Mouse (Mus musculus) lung, embryonic 15.5 days (tissue): ENCODE data around the gene Pdcd1. TPM values are rescaled to one million over a fixed set of nuclear protein-coding genes. Genes with fewer than 3 reads are reported as not detected.
"Not testable (repeated sequence)": the region's sequence is repeated elsewhere in the genome, so short reads cannot be mapped to it uniquely, and the experiment has no call there.

ENCODE experiments used
- ATAC-seq: fragments of 200-750 bp; cut with Nextera tagmentation; 2 replicates; pipeline ENCODE4 v1.8.0; 2017; ENCODE audit warnings: moderate number of reproducible peaks, borderline replicate concordance; ENCODE audit not compliant: low FRiP score, low TSS enrichment; ENCODE audit errors: extremely low read depth
- H3K27ac ChIP-seq: fragments of 300-500 bp; sonication (generic); 2 replicates; pipeline ENCODE4 v1.5.1; 2015; ENCODE audit warnings: moderate library complexity, mild to moderate bottlenecking, inconsistent platforms
- H3K27me3 ChIP-seq: fragments of 300-500 bp; sonication (generic); 2 replicates; pipeline ENCODE4 v1.6.1; 2015; ENCODE audit warnings: inconsistent platforms
- H3K36me3 ChIP-seq: fragments of 300-500 bp; sonication (generic); 2 replicates; pipeline ENCODE4 v1.6.1; 2015; ENCODE audit warnings: inconsistent platforms
- H3K4me1 ChIP-seq: fragments of 300-500 bp; sonication (generic); 2 replicates; pipeline ENCODE4 v1.6.1; 2015; ENCODE audit warnings: inconsistent platforms
- H3K4me2 ChIP-seq: fragments of 300-500 bp; sonication (generic); 2 replicates; pipeline ENCODE4 v1.6.1; 2015; ENCODE audit warnings: inconsistent platforms, mild to moderate bottlenecking, moderate library complexity
- H3K4me3 ChIP-seq: fragments of 300-500 bp; sonication (generic); 2 replicates; pipeline ENCODE4 v1.5.1; 2015; ENCODE audit warnings: mild to moderate bottlenecking, inconsistent platforms
- H3K9ac ChIP-seq: fragments of 300-500 bp; sonication (generic); 2 replicates; pipeline ENCODE4 v1.6.1; 2015; ENCODE audit warnings: inconsistent platforms
- H3K9me3 ChIP-seq: fragments of 300-500 bp; sonication (generic); 2 replicates; pipeline ENCODE4 v1.6.1; 2016; ENCODE audit warnings: inconsistent platforms
- WGBS: fragments of 180-500 bp; shearing (Covaris S2); methylation state at CpG from one replicate; pipeline ENCODE4 v1.1.7; 2015; 5-methylcytosine and 5-hydroxymethylcytosine counted together
- polyA plus RNA-seq: library from polyadenylated mRNA; unstranded; fragments of >200 nt; fragmentation: Nextera tagmentation; extraction: Ambion mirVana; gene quantifications from 2 replicates; pipeline ENCODE4 v1.2.1, GENCODE M21; 2015

Pdcd1 gene
- polyA plus RNA-seq, 1 experiment from 2014 or later = 0.81 TPM

DNA sequence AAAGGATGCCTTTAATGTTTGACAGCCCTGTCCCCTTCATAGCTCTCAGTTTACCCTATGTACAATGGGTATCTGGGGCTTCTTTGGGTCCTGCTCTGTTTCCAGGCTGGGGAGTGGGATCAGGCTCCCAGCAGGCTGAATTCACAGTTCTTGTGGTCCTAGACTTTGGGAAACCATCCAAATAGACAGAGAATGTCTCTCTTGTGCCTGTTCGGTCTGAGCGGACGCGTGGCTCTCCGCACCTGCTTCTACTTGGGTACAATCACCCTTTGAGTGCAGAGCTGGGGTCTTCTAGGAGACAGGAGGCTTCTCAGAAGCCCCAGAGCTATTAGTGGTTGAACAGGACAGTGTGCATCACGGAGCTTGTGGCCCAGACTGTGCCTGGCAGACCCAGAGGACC is 32.2 kb downstream of the Pdcd1 start, which contains the start of gene Neu4:
Neu4 (plus strand) TSS at position 301 of the 400 bp plus-strand sequence.
- ATAC-seq = no peak
- 85% methylated on average over 6 of the region's 6 CpGs for WGBS

DNA sequence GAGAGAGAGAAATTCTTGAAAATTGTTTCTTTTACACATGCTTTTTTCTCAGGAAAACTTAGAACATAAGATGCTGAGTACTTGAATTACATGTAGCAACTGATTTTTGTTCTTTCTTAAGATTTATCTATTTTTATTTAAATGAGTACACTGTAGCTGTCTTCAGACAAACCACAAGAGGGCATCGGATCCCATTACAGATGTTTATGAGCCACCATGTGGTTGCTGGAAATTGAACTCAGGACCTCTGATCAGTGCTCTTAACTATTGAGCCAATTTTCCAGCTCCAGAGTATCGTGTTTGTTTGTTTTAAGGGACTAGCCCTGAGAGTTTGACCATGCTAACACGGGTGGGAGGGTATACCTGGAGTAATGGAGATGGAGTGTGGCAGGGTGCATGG is 40.7 kb downstream of the Pdcd1 start:
- H3K9me3 ChIP-seq = no peaks in the 10 kb centered on the region
- no peak overlapping the region for H3K9ac ChIP-seq
- no peaks in the 10 kb centered on the region for H3K36me3 ChIP-seq
- no peaks in the 10 kb centered on the region for H3K4me1 ChIP-seq
- H3K27ac ChIP-seq = no peak overlapping the region
- no peak overlapping the region for H3K4me2 ChIP-seq
- no peaks in the 10 kb centered on the region for H3K27me3 ChIP-seq
- H3K4me3 ChIP-seq = no peak overlapping the region
- 52% methylated on average over 3 of the region's 3 CpGs for WGBS
- no peak for ATAC-seq

More for the DNA sequence above, 32.2 kb downstream of the Pdcd1 start, which contains the start of gene Neu4:
- no peak within 1 kb of the TSS for H3K4me3 ChIP-seq
- H3K27me3 ChIP-seq = no peaks in the 10 kb centered on the region
- no peak within 1 kb of the TSS for H3K4me2 ChIP-seq
- no peaks in the 10 kb centered on the region for H3K9me3 ChIP-seq
- H3K36me3 ChIP-seq = no peaks in the 10 kb centered on the region
- H3K4me1 ChIP-seq = no peaks in the 10 kb centered on the region
- H3K27ac ChIP-seq = no peak within 1 kb of the TSS
- H3K9ac ChIP-seq = no peak within 1 kb of the TSS

DNA sequence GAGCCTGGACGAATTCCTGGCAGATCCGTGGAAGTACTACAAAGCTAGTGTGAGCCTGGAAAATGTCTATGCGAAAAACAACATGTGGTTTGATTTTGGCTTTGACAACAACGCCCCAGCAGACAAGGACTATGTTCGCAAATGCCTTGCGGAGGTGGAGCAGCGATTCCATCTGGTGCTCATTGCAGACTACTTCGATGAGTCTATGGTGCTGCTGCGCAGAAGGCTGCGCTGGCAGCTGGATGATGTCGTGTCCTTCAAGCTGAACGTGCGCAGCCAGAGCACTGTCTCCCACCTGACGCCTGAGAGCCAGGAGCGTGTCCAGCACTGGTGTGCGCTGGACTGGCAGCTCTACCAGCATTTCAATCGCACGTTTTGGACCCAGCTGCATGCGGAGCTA is 43.5 kb downstream of the Pdcd1 start:
- H3K27ac ChIP-seq, H3K9ac ChIP-seq, H3K27me3 ChIP-seq, ATAC-seq, H3K4me2 ChIP-seq, H3K4me3 ChIP-seq, H3K36me3 ChIP-seq, H3K4me1 ChIP-seq, H3K9me3 ChIP-seq: not testable (repeated sequence)
- WGBS = 84% methylated on average over 16 of the region's 19 CpGs

DNA sequence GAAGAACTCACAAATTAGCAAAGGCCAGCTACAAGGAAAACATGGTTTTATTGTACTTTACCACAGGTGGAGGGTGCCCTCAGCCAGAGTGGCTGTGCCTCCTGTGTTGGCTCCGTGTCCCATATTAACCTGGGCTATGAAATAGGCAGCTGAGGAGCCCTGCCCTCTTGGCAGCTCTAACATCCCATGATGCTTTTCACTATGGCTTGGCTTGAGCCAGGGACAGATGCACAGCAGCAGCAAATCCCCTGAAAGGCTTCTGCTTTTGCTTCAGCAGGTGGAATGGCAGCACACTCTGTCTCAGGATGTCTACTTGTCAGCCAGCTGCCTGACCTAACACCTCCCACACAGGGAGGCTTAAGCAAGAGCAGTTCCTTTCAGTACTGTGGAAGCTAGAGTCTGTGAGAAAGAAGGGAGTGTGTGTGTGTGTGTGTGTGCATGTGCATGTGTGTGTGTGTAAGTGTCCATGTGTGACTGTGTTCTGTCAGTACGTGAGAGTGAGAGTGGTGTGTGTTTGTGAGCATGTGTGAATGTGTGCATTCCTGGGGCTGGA is 46.3 kb downstream of the Pdcd1 start:
- H3K4me1 ChIP-seq, H3K27ac ChIP-seq, H3K4me3 ChIP-seq, H3K9me3 ChIP-seq, H3K9ac ChIP-seq, H3K36me3 ChIP-seq, H3K4me2 ChIP-seq, ATAC-seq, H3K27me3 ChIP-seq: not testable (repeated sequence)
- 66% methylated on average over 2 of the region's 2 CpGs for WGBS

DNA sequence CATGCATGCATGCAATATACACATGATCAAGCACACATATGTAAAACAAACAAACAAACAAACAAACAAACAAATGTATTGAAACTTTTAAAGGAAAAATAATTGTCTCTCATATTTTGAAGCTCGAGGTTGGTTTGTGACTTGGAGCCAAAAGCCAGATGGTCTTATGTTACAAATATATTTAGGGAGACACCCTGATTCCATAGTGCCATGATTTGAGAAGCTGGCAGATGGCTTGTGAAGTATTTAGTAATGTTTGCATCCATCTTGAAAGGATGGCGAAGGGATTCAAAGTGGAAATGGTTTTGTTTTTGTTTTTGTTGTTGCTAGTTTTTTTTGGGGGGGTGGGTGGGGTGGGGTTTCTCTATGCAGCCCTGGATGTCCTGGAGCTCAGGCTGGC is 51.3 kb downstream of the Pdcd1 start:
- no peak overlapping the region for H3K27ac ChIP-seq
- no peaks in the 10 kb centered on the region for H3K36me3 ChIP-seq
- H3K27me3 ChIP-seq = no peaks in the 10 kb centered on the region
- H3K4me1 ChIP-seq = no peaks in the 10 kb centered on the region
- no peak overlapping the region for H3K4me2 ChIP-seq
- ATAC-seq = no peak
- H3K4me3 ChIP-seq = no peak overlapping the region
- no peak overlapping the region for H3K9ac ChIP-seq
- no peaks in the 10 kb centered on the region for H3K9me3 ChIP-seq
- WGBS = 74% methylated on average over 2 of the region's 2 CpGs

DNA sequence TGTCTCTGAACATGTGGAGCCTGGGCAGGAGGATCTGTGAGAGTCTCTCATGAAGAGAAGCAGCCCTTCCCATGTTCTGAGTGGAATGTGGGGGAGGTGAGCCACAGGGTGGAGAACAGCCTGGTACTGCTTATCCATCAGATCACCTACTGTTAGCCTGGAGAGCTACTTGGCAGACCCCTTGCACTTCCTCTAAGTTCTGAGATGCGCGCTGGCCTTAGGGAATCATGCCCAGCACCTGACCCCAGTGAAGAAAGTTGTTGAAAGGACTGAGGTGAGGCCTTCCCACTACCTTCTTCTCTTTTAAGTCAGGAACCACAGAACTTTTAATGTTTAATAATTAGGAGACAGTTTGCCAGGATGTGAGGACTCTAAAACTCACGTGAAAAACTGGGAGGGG is 60.9 kb downstream of the Pdcd1 start:
- H3K27me3 ChIP-seq, H3K36me3 ChIP-seq, H3K9ac ChIP-seq, H3K4me1 ChIP-seq, H3K4me2 ChIP-seq, ATAC-seq, H3K27ac ChIP-seq, H3K9me3 ChIP-seq, H3K4me3 ChIP-seq: not testable (repeated sequence)
- 73% methylated on average over 3 of the region's 3 CpGs for WGBS

DNA sequence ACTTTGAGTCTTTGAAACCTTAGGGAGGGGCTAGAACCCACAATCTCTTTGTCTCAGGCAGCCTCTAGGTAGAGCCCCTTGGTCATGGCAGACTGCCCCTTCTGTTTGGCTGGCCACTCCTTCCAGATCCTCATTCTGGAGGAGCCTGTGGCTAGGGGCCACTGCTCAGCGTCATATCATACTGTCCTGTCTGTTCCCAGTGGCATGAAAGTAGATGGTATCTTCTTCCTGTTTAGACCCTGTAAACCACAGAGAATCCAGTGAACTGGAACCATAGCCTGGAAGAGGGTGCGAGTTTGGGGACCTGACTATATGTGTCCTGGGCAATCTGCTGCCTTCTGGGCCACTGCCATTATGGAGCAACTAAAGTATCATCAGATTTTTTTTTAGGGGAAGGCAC is 61.3 kb downstream of the Pdcd1 start:
- H3K27me3 ChIP-seq, H3K4me3 ChIP-seq, H3K9ac ChIP-seq, H3K36me3 ChIP-seq, H3K4me2 ChIP-seq, ATAC-seq, H3K27ac ChIP-seq, H3K4me1 ChIP-seq, H3K9me3 ChIP-seq: not testable (repeated sequence)
- 70% methylated on average over 2 of the region's 2 CpGs for WGBS

DNA sequence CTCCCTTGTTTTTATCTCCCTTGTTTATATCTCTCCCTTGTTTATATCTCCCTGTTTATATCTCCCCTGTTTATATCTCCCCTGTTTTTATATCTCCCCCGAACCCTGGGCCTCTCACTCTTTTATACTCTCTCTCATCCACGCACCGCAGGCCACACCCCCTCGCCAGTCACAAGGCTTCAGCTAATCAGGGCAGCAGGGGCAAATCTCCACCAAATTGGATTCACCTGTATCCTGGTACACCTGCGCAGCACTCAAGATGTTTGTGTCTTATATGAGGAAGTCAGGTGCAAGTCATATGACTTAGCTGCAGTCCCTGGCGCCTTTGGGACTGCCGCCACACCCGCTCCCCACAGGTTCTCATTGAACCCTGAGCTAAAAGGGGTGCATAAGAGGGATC is 62.1 kb downstream of the Pdcd1 start, which contains the start of gene Gal3st2c:
Gal3st2c (plus strand) TSS at position 301 of the 400 bp plus-strand sequence.
- not testable (repeated sequence) for H3K9me3 ChIP-seq

DNA sequence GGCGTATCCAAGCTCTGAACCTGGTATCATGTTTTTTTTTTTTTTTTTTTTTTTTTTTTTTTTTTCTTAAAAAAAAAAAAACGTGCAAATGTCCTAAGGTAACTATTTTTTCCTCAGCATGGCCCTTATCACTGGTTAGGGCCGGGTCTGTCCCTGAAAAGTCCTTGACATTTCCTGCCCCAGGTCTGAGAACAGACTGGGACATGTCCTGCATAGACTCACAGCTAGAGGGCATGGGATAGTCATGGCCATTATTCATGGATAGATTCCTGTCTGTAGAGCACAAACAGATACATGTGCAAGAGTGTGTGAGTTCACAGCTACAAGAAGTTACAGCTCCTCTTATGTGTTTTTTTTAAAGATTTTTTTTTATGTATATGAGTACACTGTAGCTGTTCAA is 63.6 kb downstream of the Pdcd1 start:
- no peak overlapping the region for H3K27ac ChIP-seq
- WGBS = 59% methylated on average over 3 of the region's 3 CpGs
- H3K4me2 ChIP-seq = no peak overlapping the region
- H3K4me3 ChIP-seq = no peak overlapping the region
- H3K4me1 ChIP-seq = no peaks in the 10 kb centered on the region
- no peaks in the 10 kb centered on the region for H3K9me3 ChIP-seq
- H3K27me3 ChIP-seq = no peaks in the 10 kb centered on the region
- H3K9ac ChIP-seq = no peak overlapping the region
- H3K36me3 ChIP-seq = no peaks in the 10 kb centered on the region
- ATAC-seq = no peak

More for the DNA sequence above, 62.1 kb downstream of the Pdcd1 start, which contains the start of gene Gal3st2c:
- ATAC-seq, H3K4me3 ChIP-seq, H3K36me3 ChIP-seq, H3K4me2 ChIP-seq, H3K27ac ChIP-seq, H3K4me1 ChIP-seq, H3K9ac ChIP-seq, H3K27me3 ChIP-seq: not testable (repeated sequence)
- WGBS = 82% methylated on average over 8 of the region's 8 CpGs

Other genes with a start within 250 kb of the Pdcd1 start
- gene Ing5, start 248.6 kb downstream of the Pdcd1 start, polyA plus RNA-seq = 20.6 and 22.3 TPM in 2 replicates
- gene D2hgdh, start 227.6 kb downstream of the Pdcd1 start, polyA plus RNA-seq = 12.5 and 14.9 TPM in 2 replicates
- gene Gal3st2, start 191.2 kb downstream of the Pdcd1 start, polyA plus RNA-seq = 0.06 and 0.15 TPM in 2 replicates
- gene Gal3st2b, start 134.2 kb downstream of the Pdcd1 start, polyA plus RNA-seq = 0.10 TPM in 1 of 2 replicates, not detected in the other
- gene Gal3st2c, start 62.0 kb downstream of the Pdcd1 start, polyA plus RNA-seq = not detected in 2 replicates
- gene Neu4, start 32.1 kb downstream of the Pdcd1 start, polyA plus RNA-seq = not detected in 2 replicates